Mouse (Mus musculus) adrenal gland, adult 2 months (tissue): ENCODE results near the gene Cyp11a1. TPM values are rescaled to one million over a fixed set of nuclear protein-coding genes. Genes with fewer than 3 reads are reported as not detected.
A peak's percentile ranks its signal among the peaks of the same experiment; 100 is the strongest.

ENCODE experiments used
- DNase-seq: peaks from one replicate; pipeline ENCODE4 v3.0.0; 2021
- polyA plus RNA-seq: library from polyadenylated mRNA; depleted of rRNA; stranded (reverse); fragments of >200 nt; gene quantifications from 2 replicates; pipeline ENCODE4 v1.2.3, GENCODE M21; 2012
- total RNA-seq, 2 experiments: library from RNA; stranded (reverse); gene quantifications; 2 replicates each; pipeline ENCODE4 v1.2.3; 2021

Cyp11a1 gene
- total and polyA plus RNA-seq, 3 experiments: 1,873 to 7,422 (median 6,621) TPM

DNA sequence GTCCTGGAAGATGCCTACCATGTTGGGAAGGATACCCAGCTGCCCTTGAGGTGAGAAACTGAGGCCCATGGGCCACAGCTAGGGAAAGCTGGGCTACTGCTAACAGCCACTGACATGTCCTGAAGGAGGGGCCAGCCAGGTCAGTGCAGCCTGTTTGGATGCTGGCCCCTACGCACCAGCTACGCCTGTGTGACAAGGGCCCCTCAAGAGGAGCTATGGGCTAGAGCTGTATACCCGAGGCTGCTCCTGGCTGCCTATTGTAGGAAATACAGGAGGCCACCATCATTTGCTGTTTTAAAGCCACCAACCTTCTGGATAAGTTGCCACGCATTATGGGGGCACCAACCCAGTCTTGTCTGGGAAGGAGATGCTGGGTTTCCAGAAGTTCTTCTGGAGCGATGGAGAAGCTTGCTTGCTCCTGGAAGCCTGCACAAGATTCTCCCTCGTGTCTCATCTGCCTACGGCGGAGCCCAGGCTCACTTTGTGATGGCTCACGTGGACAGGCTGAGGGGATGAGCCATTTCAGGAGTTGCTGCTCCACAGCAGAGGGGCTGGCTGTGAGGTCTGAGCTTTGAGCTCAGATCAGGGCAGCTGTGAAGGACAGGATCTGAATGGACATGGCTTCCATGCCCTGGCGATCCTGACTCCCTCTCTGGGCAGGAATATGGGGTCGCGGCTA lies 2.3 kb downstream of the Cyp11a1 start:
- no peak for DNase-seq

DNA sequence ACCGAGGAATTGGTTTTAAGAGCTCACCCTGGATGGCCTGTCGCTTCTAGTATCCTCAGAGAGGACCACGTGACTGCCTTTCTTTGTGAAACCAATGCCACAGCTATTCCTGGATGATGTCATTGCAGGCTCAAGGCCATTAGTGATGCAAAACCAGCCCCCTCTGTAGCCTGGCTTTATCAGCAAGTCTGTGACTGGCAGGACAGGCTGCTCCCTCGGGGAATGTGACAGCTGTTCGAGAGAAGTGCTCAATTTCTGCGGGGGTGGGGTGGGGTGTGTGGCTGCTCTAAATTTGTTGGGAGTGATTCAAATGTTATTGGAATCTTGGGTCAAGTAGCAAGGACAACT lies 2.8 kb downstream of the Cyp11a1 start:
- DNase-seq: peak; percentile 94

DNA sequence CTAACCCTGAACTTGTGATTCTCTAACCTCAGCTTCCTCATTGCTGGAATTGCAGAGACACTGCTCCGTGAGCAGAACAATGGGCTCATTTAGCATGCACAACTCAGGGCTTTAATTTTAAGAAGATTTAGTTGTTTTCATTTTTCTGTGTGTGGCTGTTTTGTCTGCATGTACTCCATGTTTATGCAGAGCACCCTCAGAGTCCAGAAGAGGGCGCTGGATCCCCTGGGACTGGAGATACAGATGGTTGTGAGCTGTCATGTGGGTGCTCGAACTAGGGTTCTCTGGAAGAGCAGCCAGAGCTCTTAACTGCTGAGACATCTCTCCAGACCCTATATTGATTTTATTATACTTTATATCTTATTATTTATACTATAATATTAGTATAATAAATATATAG lies 3.4 kb downstream of the Cyp11a1 start:
- DNase-seq: no peak

DNA sequence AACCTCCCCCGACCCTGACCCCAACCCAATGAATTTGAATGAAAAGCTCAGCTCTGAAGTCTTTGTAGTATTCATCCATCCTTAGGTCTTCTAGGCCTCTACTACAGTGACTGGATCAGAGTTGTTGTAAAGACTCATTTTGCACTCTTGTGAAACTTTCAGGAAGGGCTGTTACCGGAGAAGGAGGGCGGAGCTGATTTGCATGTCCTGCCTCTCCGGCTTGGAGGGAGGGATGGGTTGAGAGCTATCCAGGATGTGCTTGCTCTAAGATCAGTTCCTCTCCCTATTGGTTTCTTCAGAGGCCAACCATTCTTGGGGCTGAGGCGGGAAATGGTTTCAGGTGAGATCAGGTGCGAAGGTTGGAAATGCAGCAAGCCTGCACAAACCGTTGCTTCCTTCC lies 4.8 kb downstream of the Cyp11a1 start:
- peak; percentile 84 for DNase-seq

DNA sequence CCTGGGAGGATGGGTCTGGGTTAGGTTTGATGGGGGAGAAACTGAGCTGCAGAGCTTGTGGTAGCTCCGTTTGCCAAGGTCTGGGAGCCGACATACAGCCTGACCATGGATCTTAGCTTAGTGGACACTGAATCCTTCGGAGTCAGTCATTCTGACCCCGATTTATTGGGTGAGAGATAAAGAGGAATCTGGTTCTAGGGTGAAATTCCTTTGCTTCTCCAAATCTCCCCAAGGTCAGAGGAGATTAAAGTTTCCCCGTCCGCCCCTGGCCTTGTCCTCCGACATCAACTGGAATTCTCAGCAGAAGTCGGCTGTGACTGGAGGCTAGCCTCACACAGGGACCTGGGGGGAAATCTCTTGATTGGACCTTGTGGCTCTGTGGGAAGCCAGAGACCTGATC lies 5.3 kb downstream of the Cyp11a1 start:
- DNase-seq: peak; percentile 78

DNA sequence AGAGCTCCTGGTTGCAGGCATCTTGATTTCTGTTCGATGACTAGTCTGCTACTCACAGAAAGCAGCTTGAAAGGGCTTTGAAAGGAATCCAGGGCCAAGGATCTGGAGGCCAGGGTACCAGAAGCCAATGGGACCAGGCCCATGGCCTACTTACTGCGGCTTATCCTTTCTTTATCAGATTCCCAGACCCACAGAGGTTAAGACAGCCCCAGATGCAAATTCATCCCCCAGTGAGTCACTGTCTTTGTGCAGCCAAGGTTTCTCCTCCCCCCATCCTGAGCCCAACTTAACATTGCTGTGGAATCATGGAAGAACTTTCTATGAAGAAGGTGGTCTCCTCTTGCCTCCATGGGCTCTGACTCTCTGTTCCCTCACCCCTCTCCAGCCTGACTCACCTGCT lies 6.3 kb downstream of the Cyp11a1 start:
- peak; percentile 83 for DNase-seq

DNA sequence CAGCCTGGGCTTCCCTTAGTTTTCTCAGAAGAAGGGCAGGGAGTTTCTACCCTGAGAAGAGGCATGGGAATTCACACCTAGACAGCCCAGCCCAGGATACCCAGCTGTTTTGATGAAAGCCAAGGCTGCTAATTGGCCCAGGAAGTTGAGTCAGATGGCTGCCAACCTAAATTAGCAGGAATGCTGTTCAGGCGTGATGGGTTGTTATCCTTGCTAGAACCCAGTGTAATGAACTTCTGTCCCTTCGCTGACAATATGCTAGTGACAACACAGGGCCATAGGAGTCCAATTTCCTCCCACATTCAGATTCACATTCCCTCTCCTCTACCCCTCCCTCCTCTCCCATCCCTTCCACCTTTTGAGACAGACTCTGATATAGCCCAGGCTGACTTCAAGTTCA lies 6.7 kb downstream of the Cyp11a1 start:
- DNase-seq: peak; percentile 32

DNA sequence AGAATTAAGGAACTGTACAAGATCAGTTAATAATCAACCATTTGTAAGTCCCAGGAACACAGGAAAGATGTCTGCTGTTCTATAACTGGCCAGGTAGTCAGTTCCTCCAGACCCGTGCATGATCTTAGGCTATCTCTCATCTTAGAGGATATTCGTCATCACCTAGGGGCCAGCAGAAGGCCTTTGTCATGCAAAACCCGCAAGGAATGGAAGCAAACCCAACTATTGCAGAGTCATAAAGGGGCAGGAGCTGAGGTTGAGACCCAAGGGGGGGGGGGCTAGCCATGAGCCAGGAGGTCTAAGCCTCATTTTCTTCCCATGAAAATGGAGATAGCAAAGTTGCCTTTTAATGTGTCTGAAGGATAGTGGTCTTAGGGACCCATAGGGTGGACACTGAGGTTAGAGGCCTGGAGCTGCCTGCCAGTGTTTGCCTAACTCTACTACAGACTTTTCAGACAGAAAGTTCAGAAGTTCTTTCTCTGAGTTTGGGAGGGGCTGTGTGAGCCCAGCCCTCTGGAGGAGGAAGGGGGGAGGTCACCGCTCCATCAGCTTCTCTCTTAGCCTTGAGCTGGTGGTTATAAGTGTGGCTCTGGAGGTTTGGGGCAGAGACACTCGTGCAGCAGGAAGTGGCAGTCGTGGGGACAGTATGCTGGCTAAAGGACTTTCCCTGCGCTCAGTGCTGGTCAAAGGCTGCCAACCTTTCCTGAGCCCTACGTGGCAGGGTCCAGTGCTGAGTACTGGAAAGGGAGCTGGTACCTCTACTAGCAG lies 8.4 kb downstream of the Cyp11a1 start:
- peak; percentile 94 for DNase-seq

DNA sequence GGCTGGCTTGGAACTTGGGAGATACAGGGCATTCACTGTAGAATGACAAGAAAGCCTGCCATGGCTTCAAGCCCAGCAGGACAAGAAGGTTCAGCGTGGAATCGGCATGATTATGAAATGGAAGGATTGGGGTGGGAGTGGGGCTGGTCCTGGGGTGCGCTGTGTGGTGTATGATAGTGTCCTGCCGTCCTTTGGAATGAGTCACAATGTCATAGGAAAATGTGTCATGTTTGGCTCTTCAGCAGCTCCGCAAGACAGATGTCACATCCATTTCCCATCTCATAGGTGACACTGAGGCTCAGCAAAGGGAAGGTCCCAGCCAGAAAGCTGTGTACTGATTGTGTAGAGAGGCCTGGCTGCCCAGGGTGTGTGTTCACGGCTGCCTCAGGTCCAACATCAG lies 9.6 kb downstream of the Cyp11a1 start:
- peak; percentile 70 for DNase-seq

DNA sequence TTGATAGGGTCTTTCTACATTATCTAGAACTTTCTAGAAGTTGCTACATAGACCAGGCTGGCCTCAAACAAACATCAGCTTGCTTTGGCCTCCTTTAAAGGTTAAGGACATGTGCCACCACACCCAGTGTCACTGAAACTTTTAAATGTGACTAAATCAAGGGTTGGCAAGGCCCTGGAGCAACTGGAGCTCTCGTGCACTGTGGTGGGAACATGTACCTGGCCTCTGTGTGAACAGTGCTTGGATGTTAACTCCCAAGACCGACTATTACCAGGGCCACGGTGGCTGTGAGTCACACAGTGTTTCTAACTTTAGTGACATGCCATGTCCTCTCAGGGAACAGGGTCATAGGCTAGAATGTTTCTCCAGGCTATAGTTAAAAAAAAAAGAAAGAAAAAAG lies 10.8 kb downstream of the Cyp11a1 start:
- peak; percentile 61 for DNase-seq

DNA sequence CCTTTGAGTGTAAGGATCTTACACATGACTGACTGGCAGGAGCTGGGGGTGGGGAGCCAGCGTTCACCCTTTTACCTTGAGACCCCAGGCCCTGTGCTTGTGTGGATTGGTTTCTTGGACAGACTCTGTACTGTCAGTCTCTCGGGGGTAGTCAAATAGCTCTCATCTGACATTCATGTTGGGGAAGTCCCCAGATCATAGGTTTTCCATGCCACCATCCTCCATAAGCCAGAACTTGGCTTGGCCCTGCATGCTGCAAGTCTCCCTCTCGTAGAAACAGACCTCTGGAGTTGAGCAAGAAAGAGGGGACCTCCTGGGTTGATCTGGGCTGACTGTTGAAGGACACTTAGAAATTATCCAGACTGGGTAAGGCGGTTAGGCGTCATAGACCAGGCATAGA lies 12.2 kb downstream of the Cyp11a1 start:
- DNase-seq: peak; percentile 47

DNA sequence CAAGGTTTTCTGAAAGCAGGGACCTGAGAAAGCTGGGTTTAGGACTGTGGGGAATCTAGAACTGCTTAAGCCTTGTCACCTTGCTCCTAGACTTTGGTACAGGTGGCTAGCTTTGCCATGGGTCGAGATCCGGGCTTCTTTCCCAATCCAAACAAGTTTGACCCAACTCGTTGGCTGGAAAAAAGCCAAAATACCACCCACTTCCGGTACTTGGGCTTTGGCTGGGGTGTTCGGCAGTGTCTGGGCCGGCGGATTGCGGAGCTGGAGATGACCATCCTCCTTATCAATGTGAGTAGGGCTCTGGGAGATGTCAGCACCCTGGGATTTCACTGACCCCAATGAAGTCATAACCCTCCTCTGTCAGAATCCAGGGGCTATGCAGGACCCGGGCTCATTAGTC lies 19.8 kb downstream of the Cyp11a1 start:
- DNase-seq: peak; percentile 53

DNA sequence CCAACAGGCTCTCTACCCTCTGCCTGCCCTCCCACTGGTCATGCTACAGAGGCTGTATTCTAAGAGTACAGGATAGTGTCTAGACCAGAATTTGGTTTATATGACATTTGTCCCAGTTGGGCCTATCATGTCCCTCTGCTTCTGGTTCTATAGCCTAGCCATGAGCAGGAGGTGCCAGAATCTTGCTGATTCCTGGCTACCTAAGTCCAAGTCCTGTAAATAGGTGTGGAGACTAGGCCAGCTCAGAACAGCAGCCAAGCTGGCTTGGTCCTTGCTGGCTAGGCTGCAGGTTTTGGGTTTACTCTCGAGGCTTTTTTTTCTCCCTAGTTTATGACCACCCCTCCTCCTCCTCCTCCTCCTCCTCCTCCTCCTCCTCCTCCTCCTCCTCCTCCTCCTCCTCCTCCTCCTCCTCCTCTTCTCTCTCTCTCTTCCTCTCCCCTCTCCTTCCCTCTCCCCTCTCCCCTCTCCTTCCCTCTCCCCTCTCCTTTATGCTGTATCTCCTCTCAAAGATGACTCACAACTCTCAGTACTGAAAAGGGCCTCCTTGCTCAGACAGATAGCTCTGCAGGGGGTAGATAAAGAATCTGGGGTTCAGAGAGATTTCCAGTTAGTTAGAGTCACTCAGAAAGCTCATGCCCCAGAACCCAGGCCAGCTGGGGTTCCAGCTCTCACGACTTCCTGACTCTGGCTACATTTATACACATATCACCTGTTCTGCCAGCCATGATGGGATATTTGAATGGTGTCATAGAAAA lies 21.4 kb downstream of the Cyp11a1 start:
- peak; percentile 39 for DNase-seq

DNA sequence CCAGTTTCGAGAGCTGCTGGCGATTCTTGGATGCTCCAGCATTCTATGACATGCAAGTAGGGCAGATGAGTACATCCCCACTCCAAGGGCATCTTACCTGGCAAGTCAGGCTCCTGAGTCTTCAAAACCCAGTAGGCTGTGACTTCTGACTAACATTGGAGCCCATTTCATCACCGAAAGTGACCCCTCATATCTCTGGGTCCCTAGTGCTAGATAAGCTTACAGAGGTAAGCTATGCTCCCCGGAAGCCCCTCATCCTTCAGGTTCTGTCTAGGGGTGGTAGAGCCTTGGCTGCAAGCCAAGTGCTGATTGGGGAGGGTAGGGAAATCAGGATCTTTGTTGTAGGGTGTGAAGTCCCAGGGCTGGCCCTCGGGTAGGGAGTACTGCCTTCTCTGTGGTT lies 22.6 kb downstream of the Cyp11a1 start:
- DNase-seq: peak; percentile 71

DNA sequence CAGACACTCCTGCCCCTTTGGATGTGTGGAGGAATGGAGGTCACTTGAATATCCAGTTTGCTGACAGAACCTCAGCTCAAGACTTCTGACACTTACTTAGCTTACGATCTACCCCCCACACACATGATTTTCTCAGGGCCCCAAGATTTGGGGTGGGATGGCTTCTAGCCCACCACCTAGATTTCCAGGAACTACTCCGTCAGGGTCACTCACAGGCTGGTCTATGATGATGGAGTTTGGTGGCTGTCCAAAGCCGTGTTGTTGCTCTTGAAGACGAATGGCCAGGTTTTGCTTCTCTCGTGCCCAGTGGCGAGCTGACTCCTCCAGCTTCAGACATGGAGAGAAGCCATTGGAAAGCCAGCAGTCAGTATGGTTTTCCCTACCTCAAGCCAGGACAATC lies 23.4 kb downstream of the Cyp11a1 start:
- DNase-seq: peak; percentile 49

DNA sequence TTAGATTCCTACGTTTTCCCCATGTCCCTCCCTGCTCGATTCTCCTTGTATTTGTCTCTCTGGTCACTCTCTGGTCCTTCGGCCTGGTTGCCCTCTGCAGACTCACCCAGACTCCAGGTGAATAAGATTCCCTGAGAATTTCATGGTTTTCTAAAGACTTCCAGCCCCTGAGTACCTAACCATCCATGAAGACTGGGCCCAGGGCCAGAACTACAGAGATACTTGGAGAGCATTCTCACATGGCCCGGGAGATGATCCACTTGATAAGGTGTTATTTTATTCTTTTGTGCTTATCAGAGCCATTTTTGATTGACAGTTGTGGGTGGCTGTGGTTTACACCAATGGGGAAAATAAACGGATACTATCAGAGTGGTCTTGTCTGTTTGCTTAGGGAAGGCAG lies 25.7 kb downstream of the Cyp11a1 start:
- DNase-seq: no peak

DNA sequence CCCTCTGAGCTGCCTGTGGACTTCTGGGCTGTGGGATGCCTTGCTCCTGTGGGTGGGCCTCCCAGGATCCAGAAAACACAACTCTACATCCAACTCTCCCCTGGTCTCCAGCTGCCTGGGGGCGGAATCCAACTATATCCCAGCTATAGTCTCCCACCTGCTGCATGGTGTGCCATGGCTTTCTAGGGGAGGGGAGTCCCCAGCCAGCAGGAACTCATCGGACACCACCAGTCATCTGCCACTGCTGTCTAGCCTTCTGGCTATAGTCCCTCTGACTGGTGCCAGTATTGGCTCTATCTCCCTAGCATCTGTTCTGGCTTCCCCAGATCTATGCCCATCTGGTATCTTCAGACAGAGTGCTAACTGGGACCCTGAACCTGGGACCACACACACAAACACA lies 29.3 kb downstream of the Cyp11a1 start:
- DNase-seq: peak; percentile 55

DNA sequence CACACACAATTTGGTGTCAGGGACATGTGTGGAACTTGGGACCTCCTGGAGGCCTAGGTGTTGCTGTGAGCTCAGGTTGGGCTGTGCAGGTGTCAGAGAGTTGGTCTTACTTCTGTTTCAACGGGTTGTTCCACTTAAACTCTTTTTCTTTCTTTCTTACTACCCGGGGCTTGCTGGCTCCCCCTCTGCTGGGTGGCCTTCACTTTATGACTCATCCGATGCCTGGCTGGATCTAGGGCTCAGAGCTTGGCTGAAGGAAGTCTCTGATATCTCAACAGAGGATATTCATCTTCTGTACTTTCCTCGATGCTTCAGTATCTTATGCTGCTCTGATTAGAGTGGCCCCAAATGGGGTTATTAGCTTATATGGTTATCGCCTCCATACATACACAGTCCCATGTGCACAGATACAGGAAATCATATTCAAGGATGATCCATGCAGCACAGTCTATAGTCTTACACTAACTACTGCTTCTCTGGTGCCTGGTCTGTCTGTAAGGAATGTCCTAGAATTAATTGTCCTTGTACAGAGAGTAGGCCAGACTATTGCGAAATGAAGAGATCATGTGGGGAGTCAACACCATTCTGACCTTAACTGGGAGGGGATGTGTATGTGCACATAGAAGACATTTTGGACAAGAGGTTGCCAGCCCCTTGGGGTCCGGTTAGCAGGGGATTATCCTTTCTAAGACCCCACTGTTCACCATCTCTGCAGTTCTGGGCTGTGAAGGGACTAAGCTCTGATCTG lies 29.9 kb downstream of the Cyp11a1 start:
- DNase-seq: peak; percentile 90

DNA sequence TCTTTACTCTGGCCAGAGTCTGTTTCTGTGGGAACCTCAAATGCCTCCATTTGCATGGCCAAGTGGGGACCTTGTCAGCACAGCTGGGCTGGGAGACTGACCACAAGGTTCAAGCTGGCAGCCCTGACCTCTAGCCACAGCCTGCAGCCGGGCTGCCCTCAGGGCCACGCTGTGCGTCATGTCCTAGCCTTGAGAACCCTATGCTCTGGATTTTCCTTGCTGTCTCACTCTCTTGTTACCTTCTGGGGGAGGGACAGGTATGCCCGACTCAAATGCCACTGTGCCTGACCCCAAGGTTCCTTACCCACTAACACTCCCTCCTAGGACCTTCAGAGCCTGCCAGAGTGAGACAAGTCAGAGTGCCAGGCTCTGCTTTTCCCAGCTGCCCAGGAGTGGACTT lies 30.8 kb downstream of the Cyp11a1 start:
- DNase-seq: peak; percentile 94

DNA sequence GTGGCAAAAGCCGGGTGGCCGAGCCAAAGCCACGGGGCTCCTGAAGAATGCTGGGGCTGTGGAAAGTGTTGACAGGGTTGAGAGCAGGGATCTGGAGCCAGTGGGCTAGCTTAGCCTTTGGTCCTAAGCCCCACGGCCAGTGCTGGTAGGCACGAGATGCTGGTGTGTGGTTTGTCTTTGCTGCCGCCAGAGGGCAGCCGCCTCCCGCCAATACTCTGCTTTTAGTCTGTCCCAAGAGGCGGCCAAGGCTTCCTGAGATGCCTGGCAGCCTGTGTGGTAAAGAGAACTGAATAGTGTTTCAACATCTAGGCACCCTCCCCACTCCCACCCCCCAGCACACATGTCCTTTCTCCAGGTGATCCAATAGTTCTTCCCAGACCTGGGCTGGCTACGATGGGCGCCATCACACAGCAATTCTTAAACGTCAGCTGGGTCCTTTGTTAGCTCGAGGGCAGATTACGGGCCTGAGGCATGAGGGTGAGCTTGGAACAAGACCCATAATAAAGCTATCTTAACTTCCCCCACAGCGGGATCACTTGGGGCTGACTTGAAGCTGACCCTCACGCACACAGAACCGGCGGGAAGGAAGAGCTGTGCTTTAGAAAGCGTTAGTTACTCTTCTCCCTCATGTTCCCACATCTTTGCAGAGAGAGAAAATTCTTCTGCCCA lies 32.4 kb downstream of the Cyp11a1 start:
- DNase-seq: peak; percentile 86

DNA sequence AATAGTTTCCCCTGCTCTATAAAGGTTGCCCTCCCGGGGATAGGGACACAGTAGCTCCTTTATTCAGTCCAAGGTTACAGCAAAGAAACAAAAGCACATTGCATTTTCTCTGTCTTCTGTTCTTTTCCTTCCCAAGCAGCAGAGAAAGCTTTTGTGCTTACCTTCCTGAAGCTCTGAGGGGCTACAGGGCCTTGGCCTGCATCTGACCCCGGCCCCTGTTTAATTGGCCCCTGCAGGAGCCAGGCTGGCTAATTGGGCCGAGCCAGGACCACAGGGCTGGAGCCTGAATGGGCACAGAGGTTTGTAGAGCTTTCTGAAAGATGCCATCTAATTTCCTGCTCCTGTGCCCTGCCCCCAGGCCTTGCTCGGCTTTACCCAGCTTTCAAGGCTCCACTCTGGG lies 34.8 kb downstream of the Cyp11a1 start:
- no peak for DNase-seq

DNA sequence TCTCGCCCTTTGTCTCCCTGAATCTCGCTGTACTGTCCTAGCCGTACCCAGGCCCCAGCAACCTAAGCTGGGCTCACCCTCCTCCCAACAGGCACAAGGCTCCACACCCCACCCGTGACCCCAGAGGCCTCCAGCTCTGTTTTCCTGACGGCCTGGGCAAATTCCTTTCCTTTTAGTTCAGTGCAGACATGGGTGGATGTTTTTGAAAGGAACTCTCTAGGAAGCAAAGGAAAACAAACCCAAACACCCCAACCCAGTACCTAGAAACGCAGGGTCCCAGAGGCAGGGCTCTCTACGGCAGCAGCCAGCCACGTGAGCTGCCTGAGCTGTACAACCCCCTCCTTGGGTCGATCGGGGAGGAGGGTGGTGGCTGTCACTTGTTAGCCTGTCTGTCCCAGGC lies 36.2 kb downstream of the Cyp11a1 start:
- DNase-seq: no peak
